Mouse (Mus musculus) embryonic facial prominence, embryonic 14.5 days (tissue): ENCODE results near the gene Timp3. TPM values are rescaled to one million over a fixed set of nuclear protein-coding genes. Genes with fewer than 3 reads are reported as not detected.
A peak's percentile ranks its signal among the peaks of the same experiment; 100 is the strongest.

ENCODE experiments used
- ATAC-seq: fragments of 200-750 bp; cut with Nextera tagmentation; 2 replicates; pipeline ENCODE4 v1.8.0; 2017; ENCODE audit warnings: low read depth, moderate number of reproducible peaks, moderate TSS enrichment
- DNase-seq: peaks from one replicate; pipeline ENCODE4 v3.0.0-alpha.2; 2015; ENCODE audit warnings: low spot score
- H3K27ac ChIP-seq: fragments of 300-500 bp; sonication (generic); replicated peaks from 2 replicates; pipeline ENCODE4 v1.5.1; 2014; ENCODE audit warnings: low read depth, mild to moderate bottlenecking, low read length, moderate library complexity
- H3K27me3 ChIP-seq: fragments of 300-500 bp; sonication (generic); replicated peaks from 2 replicates; pipeline ENCODE4 v1.6.1; 2014; ENCODE audit warnings: low read length; ENCODE audit not compliant: control insufficient read depth, insufficient read depth
- H3K36me3 ChIP-seq: fragments of 300-500 bp; sonication (generic); 2 replicates; pipeline ENCODE4 v1.6.1; 2014; ENCODE audit warnings: low read length, mixed read lengths; ENCODE audit not compliant: control insufficient read depth, insufficient read depth
- H3K4me1 ChIP-seq: fragments of 300-500 bp; sonication (generic); 2 replicates; pipeline ENCODE4 v1.6.1; 2014; ENCODE audit warnings: antibody characterized with exemption, low read length; ENCODE audit not compliant: control insufficient read depth, insufficient read depth
- H3K4me2 ChIP-seq: fragments of 300-500 bp; sonication (generic); 2 replicates; pipeline ENCODE4 v1.6.1; 2014; ENCODE audit warnings: low read depth, mild to moderate bottlenecking, low read length, moderate library complexity, mixed read lengths
- H3K4me3 ChIP-seq: fragments of 300-500 bp; sonication (generic); 2 replicates; pipeline ENCODE4 v1.5.1; 2014; ENCODE audit warnings: low read depth, mild to moderate bottlenecking, low read length
- H3K9ac ChIP-seq: fragments of 300-500 bp; sonication (generic); 2 replicates; pipeline ENCODE4 v1.6.1; 2014; ENCODE audit warnings: low read depth, mild to moderate bottlenecking, low read length, moderate library complexity, mixed read lengths
- H3K9me3 ChIP-seq: fragments of 300-500 bp; sonication (generic); 2 replicates; pipeline ENCODE4 v1.6.1; 2016; ENCODE audit warnings: low read length; ENCODE audit not compliant: control insufficient read depth
- WGBS: fragments of 180-500 bp; shearing (Covaris S2); extraction: QIAGEN DNeasy Blood & Tissue Kit; methylation state at CpG from one replicate; pipeline ENCODE4 v1.1.7; 2014; 5-methylcytosine and 5-hydroxymethylcytosine counted together
- polyA plus RNA-seq: library from polyadenylated mRNA; unstranded; fragments of >200 nt; fragmentation: Nextera tagmentation; extraction: Ambion mirVana; gene quantifications from 2 replicates; pipeline ENCODE4 v1.2.1, GENCODE M21; 2014

Gene Timp3
- 77.5 and 86.6 TPM in 2 replicates for polyA plus RNA-seq

- H3K9ac ChIP-seq: peak within 1 kb of the TSS; percentile 81
These were observed at the start of gene Timp3 for GRCm38 (mm10) chr10:86300293-86301116. Gene Timp3 (plus strand): TSS chr10:86300372.

GRCm38 (mm10) chr10:86256221-86256620 is 44.0 kb upstream of the Timp3 start:
- Histone ChIP-seq H3K4me3 (no peak overlapping the region), H3K9me3 (peaks cover 10% of the 10 kb centered on the region; the same call in 1 of the 2 replicates), H3K27ac (no peak overlapping the region), H3K9ac (no peak overlapping the region), H3K36me3 (no peaks in the 10 kb centered on the region), H3K4me2 (no peak overlapping the region), H3K4me1 (no peaks in the 10 kb centered on the region), H3K27me3 (no peaks in the 10 kb centered on the region)
- ATAC-seq (no peak), DNase-seq (peak; percentile 28)
- WGBS: 50% methylated on average over 4 of the region's 4 CpGs

More at GRCm38 (mm10) chr10:86300293-86301116, at the start of gene Timp3:
- DNase-seq (peak; percentile 88), ATAC-seq (peak; percentile 86)
- WGBS: under 1% methylated on average over 41 of the region's 65 CpGs
- peak within 1 kb of the TSS; percentile 62 for H3K4me3 ChIP-seq
- peaks cover 16% of the 10 kb centered on the region for H3K4me1 ChIP-seq
- peak within 1 kb of the TSS; percentile 81 for H3K4me2 ChIP-seq
- no peaks in the 10 kb centered on the region for H3K9me3 ChIP-seq
- H3K36me3 ChIP-seq: no peaks in the 10 kb centered on the region; the same call in 1 of the 2 replicates
- peak within 1 kb of the TSS; percentile 66 for H3K27ac ChIP-seq
- no peaks in the 10 kb centered on the region for H3K27me3 ChIP-seq

DNA sequence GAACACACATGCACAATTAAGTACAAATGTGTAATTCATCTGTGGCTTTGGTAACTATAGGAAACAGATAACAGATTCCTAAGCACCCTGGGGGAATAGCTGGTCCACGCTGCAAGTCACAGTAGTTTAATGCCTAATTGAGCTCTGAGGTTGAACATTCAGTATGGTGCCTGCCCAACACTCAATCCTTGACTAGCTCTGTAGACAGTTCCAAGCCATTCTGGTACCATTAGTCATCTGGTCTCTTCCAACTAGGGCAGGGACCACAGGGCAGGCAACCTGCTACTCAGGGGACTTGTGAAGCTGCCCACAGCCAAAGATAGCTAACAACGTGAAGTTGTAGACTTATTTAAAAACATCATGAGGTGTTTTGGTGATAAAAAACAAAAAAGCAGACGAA is 43.1 kb upstream of the Timp3 start:
- 83% methylated on average over 3 of the region's 3 CpGs for WGBS
- H3K9ac ChIP-seq: no peak overlapping the region
- DNase-seq: no peak
- no peak overlapping the region for H3K4me2 ChIP-seq
- H3K9me3 ChIP-seq: peaks cover 10% of the 10 kb centered on the region; the same call in 1 of the 2 replicates
- no peaks in the 10 kb centered on the region for H3K27me3 ChIP-seq
- no peak overlapping the region for H3K27ac ChIP-seq
- no peak for ATAC-seq
- no peaks in the 10 kb centered on the region for H3K36me3 ChIP-seq
- no peak overlapping the region for H3K4me3 ChIP-seq
- H3K4me1 ChIP-seq: no peaks in the 10 kb centered on the region

GRCm38 (mm10) chr10:86258046-86258445 is 42.1 kb upstream of the Timp3 start:
- H3K9ac ChIP-seq: no peak overlapping the region
- no peak overlapping the region for H3K4me3 ChIP-seq
- no peak overlapping the region for H3K27ac ChIP-seq
- no peak for DNase-seq
- H3K27me3 ChIP-seq: no peaks in the 10 kb centered on the region
- no peaks in the 10 kb centered on the region for H3K4me1 ChIP-seq
- no peaks in the 10 kb centered on the region for H3K36me3 ChIP-seq
- ATAC-seq: no peak
- peaks cover 10% of the 10 kb centered on the region; the same call in 1 of the 2 replicates for H3K9me3 ChIP-seq
- 58% methylated on average over 4 of the region's 4 CpGs for WGBS
- H3K4me2 ChIP-seq: no peak overlapping the region

DNA sequence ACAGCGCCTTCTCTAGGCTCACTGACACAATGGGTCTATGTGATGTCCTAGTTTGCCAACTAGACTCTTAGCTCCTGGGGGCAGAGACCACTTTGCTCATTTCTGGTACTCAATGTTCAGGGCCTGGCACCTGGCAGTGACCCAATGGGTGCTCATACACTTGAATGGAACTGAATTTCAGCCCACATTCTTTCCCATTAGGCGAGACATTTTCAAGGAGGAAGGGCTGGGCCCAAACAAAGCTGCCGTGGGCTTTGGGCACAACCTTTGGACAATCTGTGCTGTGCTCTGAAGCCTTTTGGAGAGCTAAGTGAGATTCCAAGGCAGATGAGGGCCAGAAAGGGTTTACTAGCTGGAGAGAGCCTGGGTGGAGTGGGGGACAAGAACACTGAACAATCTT is 41.2 kb upstream of the Timp3 start:
- Histone ChIP-seq H3K9ac (no peak overlapping the region), H3K36me3 (no peaks in the 10 kb centered on the region), H3K27me3 (no peaks in the 10 kb centered on the region), H3K4me2 (no peak overlapping the region), H3K27ac (no peak overlapping the region), H3K4me1 (no peaks in the 10 kb centered on the region), H3K9me3 (peaks cover 10% of the 10 kb centered on the region; the same call in 1 of the 2 replicates), H3K4me3 (no peak overlapping the region)
- DNase-seq (no peak), ATAC-seq (no peak)
- 82% methylated on average over 3 of the region's 3 CpGs for WGBS

DNA sequence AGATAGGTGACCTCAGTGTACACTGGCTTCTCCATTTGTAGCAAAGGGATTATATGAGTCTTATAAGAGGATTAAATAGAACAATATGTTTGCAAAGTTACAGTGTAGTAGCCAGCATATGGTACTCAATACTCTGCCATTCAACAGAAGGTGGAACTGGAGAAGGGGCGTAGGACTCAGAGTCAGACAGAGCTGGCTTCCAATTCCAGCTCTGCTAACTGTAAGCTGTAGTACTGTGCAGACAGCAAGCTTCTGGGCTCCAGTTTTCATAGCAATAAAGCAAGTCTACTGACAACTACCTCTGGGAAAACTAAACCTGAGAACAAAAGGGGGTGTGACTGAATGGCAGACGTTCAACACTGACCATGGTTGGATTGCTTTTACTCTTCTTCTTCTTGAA is 38.4 kb upstream of the Timp3 start:
- DNase-seq: no peak
- ATAC-seq: no peak
- H3K4me1 ChIP-seq: no peaks in the 10 kb centered on the region
- H3K4me3 ChIP-seq: no peak overlapping the region
- WGBS: 64% methylated on average over 2 of the region's 2 CpGs
- H3K9ac ChIP-seq: no peak overlapping the region
- H3K36me3 ChIP-seq: no peaks in the 10 kb centered on the region
- no peak overlapping the region for H3K4me2 ChIP-seq
- no peaks in the 10 kb centered on the region for H3K27me3 ChIP-seq
- no peak overlapping the region for H3K27ac ChIP-seq
- H3K9me3 ChIP-seq: peaks cover 10% of the 10 kb centered on the region; the same call in 1 of the 2 replicates

GRCm38 (mm10) chr10:86264618-86265017 is 35.6 kb upstream of the Timp3 start:
- Histone ChIP-seq H3K9ac (no peak overlapping the region), H3K27me3 (no peaks in the 10 kb centered on the region), H3K4me2 (no peak overlapping the region), H3K27ac (no peak overlapping the region), H3K9me3 (peaks cover 10% of the 10 kb centered on the region; the same call in 1 of the 2 replicates), H3K4me1 (no peaks in the 10 kb centered on the region), H3K4me3 (no peak overlapping the region), H3K36me3 (no peaks in the 10 kb centered on the region)
- ATAC-seq: no peak
- 85% methylated on average over 9 of the region's 9 CpGs for WGBS
- no peak for DNase-seq

DNA sequence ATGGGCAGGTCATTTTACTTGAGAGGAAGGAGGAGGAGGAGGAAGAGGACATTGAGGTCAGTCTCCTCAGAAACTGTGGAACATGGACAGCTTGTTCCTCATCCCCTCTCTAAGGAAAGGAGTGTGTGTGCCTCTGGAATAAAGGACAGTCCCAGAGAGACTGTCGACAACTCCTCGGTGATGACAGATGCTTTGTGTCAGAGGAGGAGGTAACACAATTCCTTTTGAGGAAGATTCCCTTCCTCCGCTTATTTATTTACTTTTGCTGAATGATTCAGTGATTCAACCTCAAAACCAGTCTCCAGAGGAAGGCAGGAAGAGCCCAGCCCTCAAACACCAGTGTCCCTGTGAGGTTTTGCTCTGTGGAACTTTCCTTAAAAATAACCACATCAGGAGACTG is 29.9 kb upstream of the Timp3 start:
- no peak overlapping the region for H3K9ac ChIP-seq
- DNase-seq (no peak), ATAC-seq (no peak)
- no peak overlapping the region for H3K4me2 ChIP-seq
- 49% methylated on average over 3 of the region's 3 CpGs for WGBS
- no peak overlapping the region for H3K27ac ChIP-seq
- no peak overlapping the region for H3K4me3 ChIP-seq
- no peaks in the 10 kb centered on the region for H3K36me3 ChIP-seq
- H3K9me3 ChIP-seq: no peaks in the 10 kb centered on the region
- H3K27me3 ChIP-seq: no peaks in the 10 kb centered on the region
- H3K4me1 ChIP-seq: peaks cover 15% of the 10 kb centered on the region

DNA sequence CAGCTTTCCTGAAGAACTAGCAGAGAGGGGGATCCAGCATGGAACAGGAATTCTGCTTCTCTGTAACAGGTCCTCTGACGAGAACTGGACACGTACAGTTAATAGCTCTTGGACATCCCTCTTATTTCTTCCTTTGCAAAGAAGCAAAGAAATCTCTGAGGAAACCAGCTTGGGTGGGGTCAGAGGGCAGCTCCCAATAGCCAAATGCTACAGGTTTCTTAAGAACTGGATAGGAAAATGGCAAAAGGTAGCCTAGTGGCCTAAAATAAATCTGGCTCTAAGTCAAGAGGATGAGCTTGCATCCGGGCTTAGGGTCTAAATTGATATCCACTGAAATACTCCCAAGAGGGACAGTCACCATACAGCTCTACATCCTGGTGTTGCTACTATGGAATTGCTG is 27.3 kb upstream of the Timp3 start:
- DNase-seq: no peak
- no peaks in the 10 kb centered on the region for H3K9me3 ChIP-seq
- WGBS: 87% methylated on average over 3 of the region's 3 CpGs
- no peak for ATAC-seq
- H3K9ac ChIP-seq: no peak overlapping the region
- no peak overlapping the region for H3K4me2 ChIP-seq
- no peak overlapping the region for H3K4me3 ChIP-seq
- H3K27me3 ChIP-seq: no peaks in the 10 kb centered on the region
- peak overlapping the region; percentile 12 for H3K27ac ChIP-seq
- H3K4me1 ChIP-seq: peaks cover 15% of the 10 kb centered on the region
- no peaks in the 10 kb centered on the region for H3K36me3 ChIP-seq
